Mouse (Mus musculus) embryo, embryonic 10.5 days (tissue): ENCODE data around the gene Cdip1.
"Not testable (repeated sequence)": the region's sequence is repeated elsewhere in the genome, so short reads cannot be mapped to it uniquely, and the experiment has no call there.

Experiments used
- DNase-seq: peaks from one replicate; pipeline ENCODE4 v3.0.0-alpha.2; 2015; ENCODE audit warnings: low spot score

The Cdip1 gene

DNA sequence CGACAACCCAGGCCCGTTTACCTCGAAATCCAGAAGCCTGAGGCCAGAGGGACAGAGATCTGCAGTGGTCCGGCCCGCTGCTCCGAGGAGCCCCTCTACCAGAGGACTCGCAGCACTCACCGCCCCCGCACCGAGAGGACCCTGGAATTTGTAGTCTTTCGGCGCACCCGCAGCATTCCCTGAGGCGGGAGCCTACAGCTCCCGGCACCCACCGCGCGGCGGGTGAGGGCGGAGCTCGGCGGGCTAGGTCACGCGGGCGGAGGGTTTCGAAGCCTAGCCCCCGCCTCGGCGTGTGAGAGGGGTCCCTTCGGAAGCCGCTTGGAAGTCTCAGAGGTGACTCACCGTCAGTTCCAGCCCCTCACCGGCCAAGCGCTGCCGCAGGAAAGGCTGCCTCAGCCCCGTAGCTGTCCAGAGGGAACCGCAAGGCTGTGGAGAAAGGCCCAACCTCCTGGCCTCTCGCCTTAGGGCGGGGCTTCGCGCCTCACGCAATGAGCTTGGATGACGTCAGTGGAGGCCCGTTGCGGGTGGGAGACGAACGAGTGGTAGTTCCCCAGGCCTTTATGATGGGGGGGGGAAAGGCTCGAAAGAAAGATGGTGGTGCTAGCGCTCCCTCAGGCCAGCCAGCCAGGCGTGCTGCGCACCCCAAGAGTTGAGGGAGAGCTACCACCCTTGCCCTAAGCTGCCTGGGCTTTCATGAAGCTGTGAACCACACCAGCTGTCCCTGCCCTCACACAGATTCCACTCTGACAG is at the start of gene Cdip1:
Cdip1 (minus strand) TSS at position 483 of the 750 bp plus-strand sequence.
- DNase-seq, result peak; percentile 97

DNA sequence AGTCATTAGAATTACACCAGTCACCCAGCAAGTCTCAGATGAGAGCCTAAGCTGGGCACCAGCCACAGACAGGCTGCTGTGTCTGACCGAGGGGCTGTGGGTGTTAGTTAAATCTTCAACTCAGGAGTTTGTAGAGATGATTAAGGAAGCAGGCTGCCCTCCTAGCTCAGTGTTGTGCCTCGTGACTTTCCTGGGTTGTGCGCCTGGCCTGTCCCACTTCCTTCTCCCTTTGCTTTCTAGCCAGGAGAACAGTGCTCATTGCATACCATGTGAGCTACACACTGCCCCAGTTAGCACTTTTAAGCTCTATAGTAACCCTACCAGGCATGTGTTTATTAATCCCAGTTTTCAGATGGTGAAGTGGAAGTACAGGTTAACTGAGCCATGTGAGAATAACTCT is 49.5 kb upstream of the Cdip1 start:
- DNase-seq, result no peak

DNA sequence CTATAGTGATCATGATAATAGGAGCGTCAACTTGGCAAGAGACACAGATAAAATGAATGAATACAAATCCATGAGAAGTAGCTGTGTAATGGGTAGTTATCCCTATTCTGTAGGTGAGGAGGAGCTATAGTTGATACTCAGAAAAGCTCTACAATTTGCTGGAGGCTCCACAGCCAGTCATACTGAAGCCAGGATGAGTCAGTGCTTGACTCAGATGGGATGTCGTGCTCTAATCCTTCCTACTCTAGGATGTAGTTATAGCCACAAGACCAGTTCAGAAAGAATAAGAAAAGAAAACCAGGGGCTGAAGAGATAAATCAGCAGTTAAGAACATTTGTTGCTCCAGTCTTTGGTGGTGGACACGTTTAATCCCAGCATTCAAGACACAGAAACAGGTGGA is 47.5 kb upstream of the Cdip1 start:
- DNase-seq, result no peak

DNA sequence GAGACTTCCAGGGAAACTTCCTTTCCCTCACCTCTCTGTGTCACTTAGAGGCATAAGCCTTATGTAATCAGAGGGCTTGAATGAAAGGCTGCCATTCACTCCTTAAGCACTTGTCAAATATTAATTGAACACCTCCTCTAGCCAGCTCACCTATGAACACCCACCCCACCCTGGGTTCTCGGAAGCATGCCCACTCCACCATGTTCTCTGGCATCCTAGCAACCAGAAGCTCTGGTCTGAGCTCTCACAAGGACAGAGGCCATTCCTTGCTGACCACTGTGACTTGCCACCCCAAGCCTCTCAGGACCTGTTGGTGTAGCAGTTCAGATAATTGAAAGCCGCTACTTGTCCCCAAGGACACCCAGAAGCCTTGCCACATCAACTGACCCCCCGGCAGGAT is 45.1 kb upstream of the Cdip1 start, which contains the start of gene 4930562C15Rik:
4930562C15Rik (plus strand) TSS at position 226 of the 400 bp plus-strand sequence.
- no peak for DNase-seq

DNA sequence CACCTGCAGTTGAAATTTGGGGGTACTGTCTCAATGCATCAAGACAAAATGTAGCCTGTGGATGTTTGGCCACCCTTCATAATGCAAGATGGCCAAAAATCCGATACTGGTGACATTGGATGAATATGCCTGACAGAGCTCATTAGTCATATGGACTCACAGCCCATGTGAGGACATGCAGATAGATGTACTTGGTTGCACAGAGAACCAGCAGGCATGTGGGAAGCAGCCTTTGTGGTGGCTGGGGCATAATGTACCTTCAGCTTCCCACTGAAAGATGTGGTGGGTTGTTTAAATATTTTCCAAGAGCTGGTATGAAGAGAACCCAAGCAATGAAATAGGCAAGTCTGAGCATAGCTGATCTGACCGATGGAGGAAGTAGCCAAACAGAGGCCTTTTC is 43.8 kb upstream of the Cdip1 start:
- no peak for DNase-seq

DNA sequence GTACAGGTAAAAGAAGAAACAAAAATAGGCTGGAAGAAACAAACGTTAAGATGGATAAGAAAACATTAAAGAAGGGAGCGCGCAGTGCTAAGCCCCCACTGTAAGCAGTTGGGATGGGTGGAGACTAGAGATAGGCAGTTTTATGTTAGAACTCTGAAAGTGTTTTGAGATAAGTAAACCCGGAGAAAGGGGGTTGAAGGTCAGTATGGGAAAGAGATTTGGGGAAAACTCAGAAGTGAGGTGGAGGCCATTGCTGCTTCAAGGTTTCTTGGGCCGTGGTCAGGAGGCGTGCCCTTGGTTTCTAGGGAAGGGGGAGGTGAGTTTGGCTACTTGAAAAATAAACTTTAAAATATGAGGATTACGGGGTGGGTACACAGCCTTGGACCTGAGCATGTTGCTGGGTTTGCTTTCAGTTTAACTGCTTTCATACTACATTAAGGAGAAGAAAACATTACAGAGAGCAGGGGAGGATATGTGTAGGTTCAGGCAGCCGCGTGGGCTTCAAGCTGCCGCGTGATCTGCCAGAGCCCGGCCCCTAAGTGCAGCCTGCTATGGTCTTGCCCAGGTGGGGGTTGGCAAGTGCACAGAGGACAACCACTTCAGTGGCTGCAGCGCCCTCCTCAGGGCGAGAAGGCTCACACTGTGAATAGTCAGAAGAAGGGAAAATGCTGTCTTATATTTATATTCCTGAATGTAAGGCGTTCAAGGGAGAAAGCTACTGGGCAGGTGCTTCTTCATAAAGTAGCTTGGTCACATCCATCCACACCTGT is 41.7 kb upstream of the Cdip1 start:
- DNase-seq, result no peak

DNA sequence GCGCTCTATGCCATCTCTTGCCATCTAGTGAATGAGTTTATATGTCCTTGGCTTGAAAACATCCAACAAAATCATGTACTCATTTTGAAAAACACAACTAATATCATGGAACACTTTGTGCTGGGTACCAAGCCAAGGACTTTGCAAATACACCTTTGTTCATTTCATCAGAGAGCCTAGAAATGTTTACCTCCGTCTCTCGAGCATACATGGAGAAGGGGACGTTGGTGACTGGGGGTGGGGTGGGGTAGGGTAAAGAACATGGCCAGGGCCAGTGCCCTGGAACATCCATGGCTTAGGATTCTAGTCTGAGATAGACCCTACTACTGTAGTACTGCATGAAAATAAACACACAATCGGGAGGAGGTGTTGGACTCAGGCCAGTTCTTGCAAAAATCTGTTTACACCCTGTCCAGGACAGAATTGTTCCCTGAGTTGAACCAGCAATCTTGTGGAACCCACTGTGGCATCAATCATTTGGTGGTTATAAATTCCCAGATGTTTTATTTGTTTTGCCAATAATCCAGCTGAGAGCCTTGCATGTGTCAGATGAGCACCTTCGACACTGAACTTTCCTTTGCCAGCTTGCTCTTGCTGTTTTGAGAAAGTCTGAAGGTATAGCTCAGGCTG is 39.3 kb upstream of the Cdip1 start:
- DNase-seq, result no peak

DNA sequence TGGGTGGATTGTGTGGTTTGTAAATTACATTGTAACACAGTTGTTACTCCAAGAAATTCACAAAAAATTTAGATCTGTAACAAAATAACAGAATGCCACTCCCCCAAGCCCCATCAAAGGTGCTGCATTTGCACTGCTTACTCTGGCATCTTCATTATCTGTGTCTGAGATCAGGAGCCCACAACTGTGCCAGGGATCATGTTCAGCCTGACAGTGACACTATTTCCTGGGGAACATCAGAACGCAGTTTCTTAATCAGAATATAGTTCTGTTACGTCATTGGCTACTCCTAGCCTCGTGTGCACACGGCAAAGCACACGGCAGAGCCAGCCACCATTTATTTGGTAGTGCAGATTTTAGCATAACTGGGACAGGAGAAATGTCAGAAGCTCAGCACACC is 37.5 kb upstream of the Cdip1 start:
- DNase-seq, result no peak

DNA sequence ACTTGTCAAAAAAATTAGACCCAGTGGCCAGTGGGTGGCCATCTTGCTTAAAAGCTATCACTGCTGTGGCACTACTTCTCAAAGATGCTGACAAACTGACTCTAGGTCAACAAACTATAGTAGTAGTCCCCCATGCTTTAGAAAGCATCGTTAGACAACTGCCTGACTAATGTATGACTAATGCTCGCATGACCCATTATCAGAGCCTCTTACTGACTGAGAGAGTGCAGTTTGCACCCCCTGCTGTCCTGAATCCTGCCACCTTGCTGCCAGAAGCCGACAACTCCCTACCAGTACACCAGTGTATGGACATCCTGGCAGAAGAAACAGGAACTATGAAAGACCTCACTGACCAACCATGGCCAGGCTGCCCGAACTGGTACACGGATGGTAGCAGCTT is 34.4 kb upstream of the Cdip1 start:
- not testable (repeated sequence) for DNase-seq

DNA sequence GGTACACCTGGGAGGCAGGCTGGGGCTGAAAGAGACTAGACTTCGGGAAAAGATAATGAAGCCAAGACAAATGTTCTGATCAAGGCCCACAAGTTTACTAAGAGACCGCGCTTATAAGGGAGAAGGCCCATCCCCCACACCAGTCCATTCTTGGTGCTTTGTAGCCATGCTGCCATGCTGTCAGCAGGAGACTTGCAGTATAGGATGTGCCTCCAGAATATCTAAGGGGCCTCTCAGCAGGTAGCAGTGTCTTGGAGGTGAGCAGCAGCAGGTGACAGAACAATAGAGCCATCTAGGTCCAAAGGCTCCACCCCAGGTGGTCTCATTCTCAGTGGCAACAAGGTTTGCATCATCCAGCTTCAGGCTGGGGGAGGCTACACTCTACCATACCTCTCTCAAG is 28.3 kb upstream of the Cdip1 start:
- DNase-seq, result no peak

DNA sequence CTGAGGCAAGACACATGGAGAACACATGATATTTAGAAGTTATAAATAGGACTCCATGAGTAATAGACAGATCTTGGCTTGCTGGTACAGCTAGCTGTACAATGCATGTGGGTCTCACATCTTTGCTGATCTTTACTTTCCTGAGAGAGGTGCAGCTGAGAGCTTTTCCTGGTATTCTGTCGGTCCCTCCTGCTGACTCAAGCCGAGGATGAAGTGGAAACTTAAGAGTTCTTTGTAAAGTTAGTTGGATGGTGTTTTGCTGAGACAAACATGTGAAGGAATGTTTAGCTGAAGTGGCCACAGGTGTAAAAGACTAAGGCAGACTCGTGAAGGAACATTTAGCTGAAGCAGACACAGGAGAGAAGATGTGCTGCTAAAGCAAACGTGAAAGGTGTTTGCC is 6.5 kb upstream of the Cdip1 start:
- DNase-seq, result no peak

DNA sequence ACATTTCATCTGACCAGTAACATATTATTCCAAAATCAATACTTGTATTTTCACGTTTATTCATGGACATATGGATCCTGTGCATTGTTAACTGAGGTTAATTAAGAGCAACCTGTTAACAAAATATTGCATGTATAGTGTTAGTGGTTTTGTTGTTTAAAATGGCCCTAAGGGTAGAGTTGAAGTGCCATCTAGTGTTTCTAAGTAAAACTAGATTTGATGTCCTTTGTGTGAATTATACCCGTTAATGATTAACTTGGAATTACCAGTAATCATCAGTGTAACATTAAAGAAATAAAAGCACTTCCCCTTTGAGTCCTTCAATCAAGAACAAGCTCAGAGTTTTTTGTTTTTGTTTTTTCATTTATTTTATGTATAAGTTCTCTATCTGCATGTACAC is 1.2 kb upstream of the Cdip1 start:
- no peak for DNase-seq

DNA sequence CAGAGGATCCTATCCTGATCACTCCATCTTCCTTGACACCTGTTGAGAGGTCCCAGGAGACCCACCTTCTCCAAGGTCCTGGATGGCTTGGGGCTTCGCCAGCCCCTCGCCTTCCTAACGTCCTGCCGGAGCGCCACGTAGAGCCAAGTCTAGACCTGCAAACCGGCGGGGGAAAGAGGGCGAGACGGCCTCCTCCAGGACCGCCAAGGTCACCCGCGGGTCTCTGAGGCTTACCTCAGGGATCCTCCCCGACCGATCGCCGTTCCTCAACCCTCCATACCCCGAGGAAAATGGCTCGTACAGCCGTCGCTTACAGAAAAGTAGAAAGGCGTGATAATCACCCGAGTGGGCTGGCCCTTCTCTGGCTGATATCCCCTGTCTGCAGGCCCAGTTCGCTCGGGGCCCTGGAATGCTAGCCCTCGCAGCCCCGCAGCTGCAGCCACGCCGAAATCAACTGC is 752 bp downstream of the Cdip1 start:
- DNase-seq, result peak; percentile 53

DNA sequence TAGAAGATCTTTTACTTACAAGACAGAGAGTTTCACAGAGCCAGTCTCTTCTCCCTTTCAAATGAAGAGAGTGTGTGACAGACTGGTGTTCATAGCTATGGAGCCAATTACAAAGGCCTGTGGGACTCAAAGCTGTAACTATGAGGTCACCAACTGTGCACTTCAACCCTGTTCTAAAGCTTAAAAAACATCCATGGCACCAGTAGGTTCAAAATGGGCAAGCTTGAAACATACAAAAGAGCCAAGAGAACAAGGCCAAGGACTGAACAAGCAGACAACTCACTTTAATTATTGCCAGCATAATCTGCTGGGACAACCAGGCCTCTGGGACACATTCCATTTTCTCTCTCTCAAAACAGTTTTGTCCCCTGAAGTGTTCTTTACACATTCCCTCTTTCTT is 1.9 kb downstream of the Cdip1 start:
- no peak for DNase-seq

DNA sequence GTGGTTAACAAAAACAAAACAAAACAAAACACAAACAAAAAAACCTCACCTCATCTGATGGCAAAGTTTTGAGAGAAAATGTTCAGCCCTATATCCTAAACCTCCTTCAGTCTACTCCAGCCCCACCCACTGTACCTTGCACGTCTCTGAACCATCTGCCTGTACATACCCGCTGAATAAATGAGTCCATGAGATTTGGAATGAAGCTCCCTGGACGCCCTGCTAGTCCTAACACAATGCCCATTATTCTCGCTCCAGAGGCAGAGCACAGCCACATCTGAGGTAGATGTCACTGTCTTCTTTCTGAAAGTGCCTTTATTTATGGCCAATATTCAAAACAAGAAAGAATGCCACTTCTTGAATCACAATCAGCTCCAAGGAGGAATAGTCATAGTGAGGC is 4.4 kb downstream of the Cdip1 start:
- DNase-seq, result no peak

DNA sequence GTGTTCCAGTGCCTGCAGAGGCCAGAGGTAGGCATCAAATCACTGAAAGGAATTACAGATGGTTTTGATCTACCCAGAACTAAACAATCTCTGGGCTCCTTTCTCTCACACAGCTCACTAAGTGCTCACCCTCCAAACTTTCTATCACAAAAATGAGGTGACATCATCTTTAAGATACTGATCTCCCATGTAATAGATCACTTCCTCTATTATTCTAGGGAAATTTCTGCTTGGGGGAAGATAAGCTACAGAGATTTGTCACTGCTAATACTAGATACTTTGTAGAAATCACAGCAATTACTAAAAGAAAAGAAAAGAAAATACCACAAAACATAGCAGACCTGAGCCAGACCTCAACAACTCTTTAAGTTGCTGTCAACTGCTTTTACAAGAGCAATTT is 7.6 kb downstream of the Cdip1 start:
- no peak for DNase-seq

DNA sequence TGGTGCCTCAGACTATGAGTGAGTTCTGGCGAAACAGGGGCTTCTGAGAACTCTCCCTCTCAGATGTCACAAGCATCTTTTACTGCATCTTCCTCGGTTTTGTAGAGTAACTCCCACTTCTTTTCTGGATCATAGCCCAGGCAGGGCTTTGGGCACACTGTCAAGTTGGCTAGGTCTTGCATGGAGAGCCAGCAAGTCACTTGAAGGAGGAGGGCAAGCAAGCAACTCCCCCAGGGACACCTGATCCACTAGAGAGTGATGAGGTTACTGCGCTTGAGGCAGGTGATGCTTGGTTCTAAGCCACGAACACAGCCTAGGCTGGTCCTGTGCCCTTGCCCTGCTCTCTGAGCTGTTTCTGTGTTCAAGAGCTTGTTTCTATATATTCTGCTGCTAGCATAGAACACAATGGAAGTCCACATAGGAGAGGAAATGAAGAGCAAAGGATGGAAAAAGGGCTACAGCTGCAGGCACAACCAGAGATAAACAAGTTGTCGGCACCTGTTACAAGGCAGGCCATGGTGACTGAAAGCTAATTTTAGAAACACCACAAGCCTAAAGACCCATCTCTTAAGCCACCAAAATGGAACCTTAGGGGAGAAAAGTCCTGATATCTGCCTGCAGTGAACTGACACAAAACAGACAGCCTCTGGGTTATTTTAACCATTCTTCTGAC is 8.4 kb downstream of the Cdip1 start:
- no peak for DNase-seq

DNA sequence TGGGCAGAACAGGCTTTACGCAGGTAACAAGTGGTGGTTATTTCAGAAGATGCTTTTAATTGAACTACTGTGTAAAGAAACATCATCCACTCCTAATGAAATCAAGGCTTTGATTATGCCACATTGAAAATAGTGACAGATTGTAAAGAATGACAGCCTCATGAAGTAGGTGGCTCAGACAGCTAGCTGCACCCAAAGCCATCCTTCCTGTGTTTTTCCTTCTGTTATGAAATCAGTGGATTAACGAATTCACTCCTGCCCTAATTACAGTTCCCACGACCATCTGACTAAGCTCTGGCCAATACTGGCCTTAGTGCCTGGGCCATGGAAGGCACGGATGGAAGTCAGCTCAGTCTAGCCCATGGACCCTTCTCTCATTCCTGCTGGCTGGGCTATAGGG is 11.2 kb downstream of the Cdip1 start:
- DNase-seq, result no peak

DNA sequence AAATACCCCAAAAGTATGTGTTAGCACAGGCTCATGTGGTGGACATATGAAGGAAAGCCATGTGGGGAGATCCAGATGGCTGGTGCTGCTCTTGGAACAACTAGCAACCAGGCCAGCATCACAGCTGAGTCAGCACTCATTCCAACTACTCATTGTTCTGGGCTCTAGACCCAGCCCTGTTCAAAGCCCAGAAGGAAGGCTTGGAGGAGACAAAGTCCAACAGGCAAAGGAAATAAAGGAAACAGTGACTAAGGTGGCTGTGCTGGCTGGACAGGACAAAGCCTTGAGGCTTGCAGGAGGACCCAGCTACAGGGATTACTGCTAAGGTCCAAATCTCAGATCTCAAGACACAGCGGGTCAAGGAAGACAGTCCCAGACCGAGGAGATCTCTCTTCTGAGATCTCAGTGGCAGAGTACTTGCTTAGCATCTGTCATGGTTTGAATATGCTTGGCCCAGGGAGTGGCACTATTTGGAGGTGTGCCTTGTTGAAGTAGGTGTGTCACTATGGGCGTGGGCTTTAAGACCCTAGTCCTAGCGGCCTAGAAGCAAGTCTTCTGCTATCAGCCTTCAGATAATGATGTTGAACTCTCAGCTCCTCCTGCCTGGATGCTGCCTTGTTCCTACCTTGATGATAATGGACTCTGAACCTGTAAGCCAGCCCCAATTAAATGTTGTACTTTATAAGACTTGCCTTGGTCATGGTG is 12.0 kb downstream of the Cdip1 start:
- no peak for DNase-seq

DNA sequence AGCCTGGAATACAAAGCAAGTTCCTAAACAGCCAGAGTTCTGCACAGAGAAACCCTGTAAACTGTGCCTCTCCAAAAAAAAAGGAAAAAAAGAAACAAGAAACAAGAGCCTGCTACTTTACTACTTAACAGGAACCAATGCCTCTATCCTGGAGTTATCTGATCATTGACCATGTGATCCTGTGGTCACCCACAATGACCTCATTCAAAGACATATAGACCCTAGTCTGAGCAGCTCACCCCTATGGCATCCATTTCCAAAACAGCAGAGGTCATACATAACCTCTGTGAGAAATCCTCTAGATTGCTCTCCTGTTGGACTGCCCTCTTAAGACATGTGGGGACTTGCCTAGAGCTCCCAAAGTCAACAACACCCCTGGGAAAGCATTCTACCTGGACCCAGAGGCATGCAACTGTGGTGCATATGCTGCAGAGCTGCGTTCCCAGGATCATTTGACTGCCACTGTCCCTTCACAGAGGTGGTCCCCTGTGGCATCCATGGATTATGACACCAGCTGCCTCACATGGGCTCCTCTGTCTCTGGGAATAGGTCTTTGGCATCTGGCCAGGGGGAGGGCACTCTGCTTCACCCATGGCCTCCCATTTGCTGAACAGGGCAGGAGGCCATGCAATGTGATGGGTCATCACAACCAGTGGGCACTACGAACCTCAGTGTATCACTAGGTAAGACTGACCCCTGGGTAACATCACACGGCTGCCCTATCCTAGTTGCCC is 12.8 kb downstream of the Cdip1 start:
- DNase-seq, result no peak
